Mouse (Mus musculus): ENCODE measurements around the gene Myo3a. TPM values are rescaled to one million over a fixed set of nuclear protein-coding genes. Genes with fewer than 3 reads are reported as not detected.
"Not testable (repeated sequence)": the region's sequence is repeated elsewhere in the genome, so short reads cannot be mapped to it uniquely, and the experiment has no call there.

Gene Myo3a
- polyA plus RNA-seq (2015; fragmentation: Nextera tagmentation; extraction: Ambion mirVana), result 0.03 TPM in 1 of 2 replicates, not detected in the other

- ATAC-seq, result peak; percentile 80
- H3K27ac ChIP-seq, result no peak within 1 kb of the TSS
- no peaks in the 10 kb centered on the region; the same call in 1 of the 2 replicates for H3K4me1 ChIP-seq (replicated peaks)
- H3K4me3 ChIP-seq (replicated peaks), result peak within 1 kb of the TSS; percentile 19; the same call in 1 of the 2 replicates
- H3K36me3 ChIP-seq, result no peaks in the 10 kb centered on the region
- H3K27me3 ChIP-seq (replicated peaks), result 0 out of 2 replicates have a peak, but pooled peaks cover 3% of the 10 kb centered on the region
- no peaks in the 10 kb centered on the region for H3K9me3 ChIP-seq
- 1% methylated on average over 21 of the region's 21 CpGs for WGBS
- H3K9ac ChIP-seq, result no peak within 1 kb of the TSS
- H3K4me2 ChIP-seq (replicated peaks), result peak within 1 kb of the TSS; percentile 60
Measured at GRCm38 (mm10) chr2:22227308-22227707, at the start of gene Myo3a. TSS of gene Myo3a (plus strand) at chr2:22227503.

- H3K4me3 ChIP-seq (replicated peaks), result no peak overlapping the region
- H3K27ac ChIP-seq, result no peak overlapping the region
- no peaks in the 10 kb centered on the region for H3K27me3 ChIP-seq (replicated peaks)
- H3K9me3 ChIP-seq, result no peaks in the 10 kb centered on the region
- H3K36me3 ChIP-seq, result no peaks in the 10 kb centered on the region
- no peak overlapping the region for H3K9ac ChIP-seq
- 70% methylated on average over 3 of the region's 3 CpGs for WGBS
- H3K4me2 ChIP-seq (replicated peaks), result no peak overlapping the region
- ATAC-seq, result no peak
- no peaks in the 10 kb centered on the region for H3K4me1 ChIP-seq (replicated peaks)
Measured at GRCm38 (mm10) chr2:22250462-22250861, 23.2 kb downstream of the Myo3a start.

- ATAC-seq, result no peak
- Histone ChIP-seq H3K4me3 (replicated peaks) (no peak overlapping the region), H3K4me2 (replicated peaks) (no peak overlapping the region), H3K4me1 (replicated peaks) (no peaks in the 10 kb centered on the region), H3K27me3 (replicated peaks) (no peaks in the 10 kb centered on the region), H3K36me3 (no peaks in the 10 kb centered on the region), H3K9me3 (no peaks in the 10 kb centered on the region), H3K27ac (no peak overlapping the region), H3K9ac (no peak overlapping the region)
- 69% methylated on average over 2 of the region's 2 CpGs for WGBS
Measured at GRCm38 (mm10) chr2:22251045-22251444, 23.7 kb downstream of the Myo3a start.

- ATAC-seq, result no peak
- H3K4me2 ChIP-seq (replicated peaks), result no peak overlapping the region
- H3K9me3 ChIP-seq, result no peaks in the 10 kb centered on the region
- H3K9ac ChIP-seq, result no peak overlapping the region
- H3K4me1 ChIP-seq (replicated peaks), result no peaks in the 10 kb centered on the region
- H3K27ac ChIP-seq, result no peak overlapping the region
- H3K27me3 ChIP-seq (replicated peaks), result no peaks in the 10 kb centered on the region
- H3K4me3 ChIP-seq (replicated peaks), result no peak overlapping the region
- no peaks in the 10 kb centered on the region for H3K36me3 ChIP-seq
Measured at GRCm38 (mm10) chr2:22255600-22255999, 28.3 kb downstream of the Myo3a start.

- Histone ChIP-seq H3K9me3 (no peaks in the 10 kb centered on the region), H3K4me2 (replicated peaks) (no peak overlapping the region), H3K4me1 (replicated peaks) (no peaks in the 10 kb centered on the region), H3K36me3 (no peaks in the 10 kb centered on the region), H3K27me3 (replicated peaks) (no peaks in the 10 kb centered on the region), H3K9ac (no peak overlapping the region), H3K27ac (no peak overlapping the region), H3K4me3 (replicated peaks) (no peak overlapping the region)
- WGBS, result 77% methylated on average over 2 of the region's 2 CpGs
- ATAC-seq, result no peak
Measured at GRCm38 (mm10) chr2:22271555-22271954, 44.3 kb downstream of the Myo3a start.

- WGBS, result 56% methylated on average over 2 of the region's 2 CpGs
- Histone ChIP-seq H3K4me2 (replicated peaks) (no peak overlapping the region), H3K9me3 (no peaks in the 10 kb centered on the region), H3K4me3 (replicated peaks) (no peak overlapping the region), H3K4me1 (replicated peaks) (no peaks in the 10 kb centered on the region), H3K27me3 (replicated peaks) (no peaks in the 10 kb centered on the region), H3K9ac (no peak overlapping the region), H3K36me3 (no peaks in the 10 kb centered on the region), H3K27ac (no peak overlapping the region)
- no peak for ATAC-seq
Measured at GRCm38 (mm10) chr2:22285366-22285765, 58.1 kb downstream of the Myo3a start.

GRCm38 (mm10) chr2:22285777-22286176 lies 58.5 kb downstream of the Myo3a start:
- H3K9me3 ChIP-seq, result no peaks in the 10 kb centered on the region
- no peaks in the 10 kb centered on the region for H3K27me3 ChIP-seq (replicated peaks)
- no peaks in the 10 kb centered on the region for H3K36me3 ChIP-seq
- no peaks in the 10 kb centered on the region for H3K4me1 ChIP-seq (replicated peaks)
- H3K27ac ChIP-seq, result no peak overlapping the region
- no peak overlapping the region for H3K4me2 ChIP-seq (replicated peaks)
- H3K4me3 ChIP-seq (replicated peaks), result no peak overlapping the region
- ATAC-seq, result no peak
- no peak overlapping the region for H3K9ac ChIP-seq
- 10% methylated on average over 1 of the region's 1 CpGs for WGBS

GRCm38 (mm10) chr2:22293579-22294446 lies 66.5 kb downstream of the Myo3a start:
- H3K4me3 ChIP-seq (replicated peaks), result no peak overlapping the region
- no peak overlapping the region for H3K4me2 ChIP-seq (replicated peaks)
- H3K27ac ChIP-seq, result no peak overlapping the region
- no peaks in the 10 kb centered on the region for H3K27me3 ChIP-seq (replicated peaks)
- H3K9me3 ChIP-seq, result no peaks in the 10 kb centered on the region
- H3K36me3 ChIP-seq, result no peaks in the 10 kb centered on the region
- WGBS, result 70% methylated on average over 11 of the region's 11 CpGs
- H3K4me1 ChIP-seq (replicated peaks), result no peaks in the 10 kb centered on the region
- no peak overlapping the region for H3K9ac ChIP-seq
- ATAC-seq, result no peak

- no peak for ATAC-seq
- no peaks in the 10 kb centered on the region for H3K27me3 ChIP-seq (replicated peaks)
- H3K4me1 ChIP-seq (replicated peaks), result no peaks in the 10 kb centered on the region
- H3K36me3 ChIP-seq, result no peaks in the 10 kb centered on the region
- no peak overlapping the region for H3K27ac ChIP-seq
- no peak overlapping the region for H3K4me3 ChIP-seq (replicated peaks)
- no peaks in the 10 kb centered on the region for H3K9me3 ChIP-seq
- WGBS, result 43% methylated on average over 2 of the region's 2 CpGs
- H3K4me2 ChIP-seq (replicated peaks), result no peak overlapping the region
- no peak overlapping the region for H3K9ac ChIP-seq
Measured at GRCm38 (mm10) chr2:22294447-22294738, 67.1 kb downstream of the Myo3a start.

- Histone ChIP-seq H3K4me2 (replicated peaks) (no peak overlapping the region), H3K36me3 (no peaks in the 10 kb centered on the region), H3K4me3 (replicated peaks) (no peak overlapping the region), H3K9ac (no peak overlapping the region), H3K4me1 (replicated peaks) (no peaks in the 10 kb centered on the region), H3K27me3 (replicated peaks) (no peaks in the 10 kb centered on the region), H3K9me3 (no peaks in the 10 kb centered on the region), H3K27ac (no peak overlapping the region)
- ATAC-seq, result no peak
- 66% methylated on average over 1 of the region's 1 CpGs for WGBS
Measured at GRCm38 (mm10) chr2:22297913-22298312, 70.6 kb downstream of the Myo3a start.

GRCm38 (mm10) chr2:22338269-22338857 lies 111.1 kb downstream of the Myo3a start:
- peak overlapping the region; percentile 74 for H3K4me2 ChIP-seq (replicated peaks)
- no peaks in the 10 kb centered on the region for H3K9me3 ChIP-seq
- peak overlapping the region; percentile 36 for H3K4me3 ChIP-seq (replicated peaks)
- 4% methylated on average over 27 of the region's 32 CpGs for WGBS
- no peaks in the 10 kb centered on the region for H3K36me3 ChIP-seq
- H3K27me3 ChIP-seq (replicated peaks), result no peaks in the 10 kb centered on the region
- ATAC-seq, result peak; percentile 83
- no peaks in the 10 kb centered on the region for H3K4me1 ChIP-seq (replicated peaks)
- 0 out of 2 replicates have a peak overlapping the region, but pooled peaks have one; percentile 23 for H3K9ac ChIP-seq
- H3K27ac ChIP-seq, result no peak overlapping the region

- not testable (repeated sequence) for H3K4me2 ChIP-seq (replicated peaks); H3K36me3 ChIP-seq; H3K27me3 ChIP-seq (replicated peaks); H3K4me3 ChIP-seq (replicated peaks); ATAC-seq; H3K27ac ChIP-seq; H3K4me1 ChIP-seq (replicated peaks); H3K9me3 ChIP-seq; H3K9ac ChIP-seq
- 94% methylated on average over 11 of the region's 11 CpGs for WGBS
Measured at GRCm38 (mm10) chr2:22410511-22410910, 183.2 kb downstream of the Myo3a start.

- H3K36me3 ChIP-seq, result no peaks in the 10 kb centered on the region
- H3K4me1 ChIP-seq (replicated peaks), result no peaks in the 10 kb centered on the region
- H3K9me3 ChIP-seq, result no peaks in the 10 kb centered on the region
- H3K4me2 ChIP-seq (replicated peaks), result no peak overlapping the region
- no peak overlapping the region for H3K9ac ChIP-seq
- H3K27me3 ChIP-seq (replicated peaks), result no peaks in the 10 kb centered on the region
- no peak overlapping the region for H3K27ac ChIP-seq
- H3K4me3 ChIP-seq (replicated peaks), result no peak overlapping the region
- ATAC-seq, result no peak
- WGBS, result 82% methylated on average over 6 of the region's 6 CpGs
Measured at GRCm38 (mm10) chr2:22548421-22548820, 321.1 kb downstream of the Myo3a start.
